In the genomic region with DNA sequence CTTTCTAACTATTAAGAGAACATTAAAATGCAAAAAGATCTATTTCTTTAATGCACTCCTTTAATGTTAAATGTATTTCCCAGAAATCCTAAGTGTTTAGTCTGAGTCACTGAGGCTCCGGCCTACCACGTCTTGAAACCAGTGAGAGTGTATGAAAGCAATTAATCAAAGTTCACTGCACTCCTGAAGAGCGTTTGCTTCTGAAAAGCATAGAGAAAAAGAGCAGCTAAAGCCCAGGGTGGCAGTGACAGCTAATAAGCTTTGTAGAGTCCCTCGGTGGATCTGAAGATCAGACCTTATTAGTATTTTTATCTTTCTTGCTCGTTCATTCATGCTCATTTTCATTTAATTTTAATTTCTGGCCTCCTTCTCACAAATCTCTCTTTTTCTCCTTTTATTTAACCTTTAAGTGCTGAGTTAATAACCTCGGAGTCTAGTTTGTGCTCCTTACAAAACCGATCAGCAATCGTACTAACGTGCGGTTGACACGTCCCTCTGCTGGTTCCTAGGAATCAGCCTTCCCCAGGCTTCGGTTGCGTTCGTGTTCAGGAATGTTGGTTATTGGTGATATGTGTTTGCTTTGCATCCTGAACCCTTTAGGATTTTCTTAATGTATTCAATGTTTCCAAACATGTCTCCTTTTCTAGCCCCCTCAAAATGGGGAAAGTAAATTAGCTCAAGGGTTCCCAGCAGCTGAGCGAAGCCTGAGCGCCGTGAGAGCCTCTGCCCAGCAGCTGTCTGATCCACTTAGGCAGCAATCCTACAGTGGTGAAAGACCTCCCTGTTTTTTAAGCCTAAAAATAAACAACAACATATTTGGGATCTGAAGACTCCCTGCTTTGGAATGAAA, we compare ENCODE assay signal across 15 mouse cellular contexts.
DNase-seq lines count a peak whose midpoint lies in the region; ATAC-seq and TF ChIP-seq lines count a peak whose summit lies in the region.
"Had no signal": no experiment of that assay in that cellular context is flagged by ENCODE, and none has a peak within 500 bp of the region (broad histone marks: within the 10 kb centered on the region; RNA-seq: fewer than 3 reads in every experiment).

No protein-coding gene starts in this region.

- H3K9me3 ChIP-seq in forebrain, embryonic 15.5 days, result no peaks in the 10 kb centered on the region
- no peaks in the 10 kb centered on the region for H3K9me3 ChIP-seq in midbrain, embryonic 12.5 days
- H3K9me3 ChIP-seq in kidney, embryonic 15.5 days (replicated peaks), result no peaks in the 10 kb centered on the region
- H3K9me3 ChIP-seq: heart, embryonic 10.5 days; limb, embryonic 13.5 days had no signal

- 0 out of 2 replicates have a peak, but pooled peaks have one; percentile 11 for TF ChIP-seq CTCF in layer of hippocampus, adult 2 months (conservative IDR thresholded peaks at IDR 0.05)

- no peak for DNase-seq in layer of hippocampus, adult 2 months (ENCODE audit: low spot score in 2 of 2)
- DNase-seq in layer of hippocampus, postnatal 25 days (ENCODE audit: extremely low spot score in 1 of 2, low spot score in 1 of 2), result no peak
- DNase-seq in layer of hippocampus, postnatal 36 days, result no peak
- no peak for DNase-seq in frontal cortex, postnatal 14 days (ENCODE audit: low spot score in 2 of 2)
- DNase-seq: cerebellum, adult 11-12 months; cerebellum, postnatal 36 days; gastrocnemius, postnatal 25 days; heart, postnatal 10 days; thymus, postnatal 4 days had no signal

- 0 out of 2 replicates have a peak, but pooled peaks cover 14% of the 10 kb centered on the region for H3K27me3 ChIP-seq in forebrain, embryonic 15.5 days
- no peaks in the 10 kb centered on the region for H3K27me3 ChIP-seq in midbrain, embryonic 12.5 days
- H3K27me3 ChIP-seq in kidney, embryonic 15.5 days, result no peaks in the 10 kb centered on the region
- H3K27me3 ChIP-seq: limb, embryonic 13.5 days had no signal

- no peak overlapping the region for H3K4me3 ChIP-seq in layer of hippocampus, adult 2 months
- no peak overlapping the region for H3K4me3 ChIP-seq in forebrain, embryonic 15.5 days
- H3K4me3 ChIP-seq in midbrain, embryonic 12.5 days, result no peak overlapping the region
- H3K4me3 ChIP-seq in kidney, embryonic 15.5 days (replicated peaks), result no peak overlapping the region
- H3K4me3 ChIP-seq: heart, embryonic 10.5 days; limb, embryonic 13.5 days had no signal

- H3K36me3 ChIP-seq in forebrain, embryonic 15.5 days, result no peaks in the 10 kb centered on the region
- no peaks in the 10 kb centered on the region for H3K36me3 ChIP-seq in midbrain, embryonic 12.5 days
- H3K36me3 ChIP-seq in kidney, embryonic 15.5 days, result no peaks in the 10 kb centered on the region
- H3K36me3 ChIP-seq: heart, embryonic 10.5 days; limb, embryonic 13.5 days had no signal

- H3K4me1 ChIP-seq in forebrain, embryonic 15.5 days, result peaks cover 9% of the 10 kb centered on the region
- H3K4me1 ChIP-seq in midbrain, embryonic 12.5 days, result peaks cover 12% of the 10 kb centered on the region
- 0 out of 2 replicates have a peak, but pooled peaks cover 9% of the 10 kb centered on the region for H3K4me1 ChIP-seq in kidney, embryonic 15.5 days

- no peak overlapping the region for H3K27ac ChIP-seq in layer of hippocampus, adult 2 months
- no peak overlapping the region for H3K27ac ChIP-seq in forebrain, embryonic 15.5 days (replicated peaks)
- no peak overlapping the region for H3K27ac ChIP-seq in midbrain, embryonic 12.5 days (replicated peaks)
- H3K27ac ChIP-seq in kidney, embryonic 15.5 days, result no peak overlapping the region
- H3K27ac ChIP-seq: heart, embryonic 10.5 days; limb, embryonic 13.5 days; liver, embryonic 14.5 days had no signal

- no peak overlapping the region for H3K9ac ChIP-seq in forebrain, embryonic 15.5 days (replicated peaks)
- no peak overlapping the region for H3K9ac ChIP-seq in midbrain, embryonic 12.5 days (replicated peaks)
- no peak overlapping the region for H3K9ac ChIP-seq in kidney, embryonic 15.5 days
- H3K9ac ChIP-seq: limb, embryonic 13.5 days; liver, embryonic 14.5 days had no signal

- WGBS in forebrain, embryonic 15.5 days, result 10% methylated on average over 17 of the region's 17 CpGs
- WGBS in midbrain, embryonic 12.5 days, result 45% methylated on average over 17 of the region's 17 CpGs
- WGBS in kidney, embryonic 15.5 days, result 85% methylated on average over 17 of the region's 17 CpGs

- 0 out of 2 replicates have a peak overlapping the region, but pooled peaks have one; percentile 9 for H3K4me2 ChIP-seq in forebrain, embryonic 15.5 days (replicated peaks)
- H3K4me2 ChIP-seq in midbrain, embryonic 12.5 days (replicated peaks), result peak overlapping the region; percentile 17; the same call in 1 of the 2 replicates
- no peak overlapping the region for H3K4me2 ChIP-seq in kidney, embryonic 15.5 days
- H3K4me2 ChIP-seq: limb, embryonic 13.5 days had no signal

- no peak for ATAC-seq in forebrain, embryonic 15.5 days (replicated peaks)
- no peak for ATAC-seq in midbrain, embryonic 12.5 days (ENCODE audit: low FRiP score, low read depth)
- ATAC-seq in kidney, embryonic 15.5 days (replicated peaks; ENCODE audit: low FRiP score), result no peak
